Mouse (Mus musculus) CH12.LX (cell line): Measurements from ENCODE around the gene Zbtb44. TPM values are rescaled to one million over a fixed set of nuclear protein-coding genes. Genes with fewer than 3 reads are reported as not detected.

Experiments
- DNase-seq: peaks from one replicate; pipeline ENCODE4 v3.0.0-alpha.2; 2013; ENCODE audit errors: extremely low read depth
- H3K27ac ChIP-seq: 2 replicates; pipeline ENCODE4 v1.5.1; 2012; ENCODE audit warnings: low read depth, mild to moderate bottlenecking, control low read depth, moderate library complexity; ENCODE audit not compliant: insufficient read depth
- H3K27me3 ChIP-seq: replicated peaks from 2 replicates; pipeline ENCODE3; 2012; ENCODE audit warnings: inconsistent platforms
- H3K36me3 ChIP-seq, 2 experiments: replicated peaks in 1 of 2; 2 replicates each; pipeline versions ENCODE3 to v1.6.1; 2012; ENCODE audit warnings: inconsistent platforms in 1 of 2, low read length in 1 of 2, mild to moderate bottlenecking in 1 of 2, mixed read lengths in 1 of 2, moderate library complexity in 1 of 2; ENCODE audit not compliant: control insufficient read depth in 1 of 2, insufficient read depth in 1 of 2
- H3K4me1 ChIP-seq, 2 experiments: 2 replicates each; pipeline ENCODE4 v1.6.1; 2012; ENCODE audit warnings: inconsistent platforms in 1 of 2, moderate library complexity in 1 of 2; ENCODE audit not compliant: insufficient read depth in 2 of 2, control insufficient read depth in 1 of 2
- H3K4me2 ChIP-seq: 2 replicates; pipeline ENCODE4 v1.6.1; 2012; ENCODE audit warnings: low read depth, mild to moderate bottlenecking, control low read depth; ENCODE audit not compliant: poor library complexity, insufficient read depth, severe bottlenecking
- H3K4me3 ChIP-seq, 3 experiments: fragments of 150-350 bp in 1 of 3; sonication (generic) in 1 of 3; replicated peaks in 1 of 3; 2 replicates each; pipeline versions ENCODE3 to v1.5.1; 2011 to 2012; ENCODE audit warnings: low read depth in 2 of 3, low read length in 2 of 3, mild to moderate bottlenecking in 2 of 3, moderate library complexity in 2 of 3, control low read depth in 1 of 3, improper control_type of control experiment in 1 of 3, inconsistent platforms in 1 of 3, mixed read lengths in 1 of 3; ENCODE audit not compliant: poor library complexity in 1 of 3
- H3K79me2 ChIP-seq: replicated peaks from 2 replicates; pipeline ENCODE4 v1.6.1; 2012; ENCODE audit warnings: mild to moderate bottlenecking, moderate library complexity; ENCODE audit not compliant: control insufficient read depth, poor library complexity, insufficient read depth, severe bottlenecking; ENCODE audit errors: extremely low read depth
- H3K9ac ChIP-seq: 2 replicates; pipeline ENCODE4 v1.6.1; 2012; ENCODE audit warnings: low read depth, mild to moderate bottlenecking, control low read depth, moderate library complexity; ENCODE audit not compliant: insufficient read depth
- H3K9me3 ChIP-seq: replicated peaks from 2 replicates; pipeline ENCODE3; 2012; ENCODE audit warnings: low read length, inconsistent platforms, mixed read lengths
- BHLHE40 ChIP-seq: IDR thresholded peaks from 2 replicates; pipeline ENCODE4 v1.6.1; 2011; ENCODE audit warnings: mild to moderate bottlenecking, low read depth, low read length, improper control_type of control experiment
- CTCF ChIP-seq, 2 experiments: IDR thresholded peaks in 1 of 2; conservative IDR thresholded peaks in 1 of 2; 2 replicates each; pipeline ENCODE4 v1.5.1; 2011 to 2012; ENCODE audit warnings: low read depth in 2 of 2, low read length in 2 of 2, improper control_type of control experiment in 1 of 2, inconsistent platforms in 1 of 2, mild to moderate bottlenecking in 1 of 2, moderate library complexity in 1 of 2
- EP300 ChIP-seq: IDR thresholded peaks from 2 replicates; pipeline ENCODE4 v1.6.1; 2011; ENCODE audit warnings: low read length, improper control_type of control experiment
- HCFC1 ChIP-seq: IDR thresholded peaks from 2 replicates; pipeline ENCODE4 v1.6.1; 2012; ENCODE audit warnings: low read depth, mild to moderate bottlenecking, inconsistent platforms, low read length, improper control_type of control experiment
- JUND ChIP-seq: conservative IDR thresholded peaks from 2 replicates; pipeline ENCODE4 v1.6.1; 2011; ENCODE audit warnings: low read depth, low read length, improper control_type of control experiment
- MAX ChIP-seq: IDR thresholded peaks from 2 replicates; pipeline ENCODE4 v1.6.1; 2011; ENCODE audit warnings: low read length, improper control_type of control experiment
- MAZ ChIP-seq: IDR thresholded peaks from 2 replicates; pipeline ENCODE4 v1.6.1; 2012; ENCODE audit warnings: low read depth, mild to moderate bottlenecking, inconsistent platforms, low read length, improper control_type of control experiment, moderate library complexity
- MEF2A ChIP-seq: IDR thresholded peaks from 2 replicates; pipeline ENCODE4 v1.6.1; 2014; ENCODE audit warnings: low read depth, mild to moderate bottlenecking, inconsistent platforms, low read length, improper control_type of control experiment, borderline replicate concordance
- NELFE ChIP-seq: IDR thresholded peaks from 2 replicates; pipeline ENCODE4 v1.6.1; 2011; ENCODE audit warnings: low read depth, low read length, improper control_type of control experiment
- POLR2A ChIP-seq: IDR thresholded peaks from 2 replicates; pipeline ENCODE4 v1.6.1; 2011; ENCODE audit warnings: low read depth, mild to moderate bottlenecking, improper control_type of control experiment, low read length
- POLR2AphosphoS2 ChIP-seq: IDR thresholded peaks from 2 replicates; pipeline ENCODE4 v1.6.1; 2011; ENCODE audit warnings: low read depth, low read length, improper control_type of control experiment
- RAD21 ChIP-seq: IDR thresholded peaks from 2 replicates; pipeline ENCODE4 v1.6.1; 2011; ENCODE audit warnings: low read depth, mild to moderate bottlenecking, low read length, improper control_type of control experiment, moderate library complexity
- SIN3A ChIP-seq: IDR thresholded peaks from 2 replicates; pipeline ENCODE4 v1.6.1; 2012; ENCODE audit warnings: low read length, improper control_type of control experiment, inconsistent platforms
- USF2 ChIP-seq: conservative IDR thresholded peaks from 2 replicates; pipeline ENCODE4 v1.6.1; 2011; ENCODE audit warnings: low read depth, low read length, improper control_type of control experiment
- ZC3H11A ChIP-seq: IDR thresholded peaks from 2 replicates; pipeline ENCODE4 v1.6.1; 2012; ENCODE audit warnings: low read depth, mild to moderate bottlenecking, inconsistent platforms, low read length, improper control_type of control experiment
- ZKSCAN1 ChIP-seq: IDR thresholded peaks from 2 replicates; pipeline ENCODE4 v1.6.1; 2012; ENCODE audit warnings: low read depth, inconsistent platforms, low read length, improper control_type of control experiment, borderline replicate concordance
- ZNF384 ChIP-seq: IDR thresholded peaks from 2 replicates; pipeline ENCODE4 v1.6.1; 2012; ENCODE audit warnings: low read depth, low read length, improper control_type of control experiment, inconsistent platforms
- dilution Hi-C: fragments of 300-500 bp; cut with MboI; formaldehyde crosslinking; loops from 2 replicates; pipeline ENCODE4 v1.14.3; 2020; ENCODE audit warnings: low sequenced_read_pairs; ENCODE audit not compliant: extremely low pct_unique_long_range_greater_than_20kb, extremely low pct_ligation_motif_present
- in situ Hi-C: fragments of 300-500 bp; cut with MboI; formaldehyde crosslinking; loops from 3 replicates; pipeline ENCODE4 v1.14.3; 2019; ENCODE audit warnings: low sequenced_read_pairs, low pct_ligation_motif_present, low pct_unique_long_range_greater_than_20kb, mixed read lengths
- polyA plus RNA-seq: library from polyadenylated mRNA; unstranded; fragments of >175 nt; gene quantifications from 2 replicates; pipeline ENCODE4 v1.2.1, GENCODE M21; 2012; ENCODE audit warnings: low read depth; ENCODE audit not compliant: insufficient read length
- total RNA-seq, 2 experiments: library from RNA; depleted of rRNA; stranded (reverse); fragments of 300-350 nt in 1 of 2; fragments of >200 nt in 1 of 2; gene quantifications; 2 replicates each; pipeline ENCODE4 v1.2.3; 2012 to 2014

Gene Zbtb44
- total and polyA plus RNA-seq, 3 experiments = 9.1 to 14.3 (median 14.0) TPM

DNA sequence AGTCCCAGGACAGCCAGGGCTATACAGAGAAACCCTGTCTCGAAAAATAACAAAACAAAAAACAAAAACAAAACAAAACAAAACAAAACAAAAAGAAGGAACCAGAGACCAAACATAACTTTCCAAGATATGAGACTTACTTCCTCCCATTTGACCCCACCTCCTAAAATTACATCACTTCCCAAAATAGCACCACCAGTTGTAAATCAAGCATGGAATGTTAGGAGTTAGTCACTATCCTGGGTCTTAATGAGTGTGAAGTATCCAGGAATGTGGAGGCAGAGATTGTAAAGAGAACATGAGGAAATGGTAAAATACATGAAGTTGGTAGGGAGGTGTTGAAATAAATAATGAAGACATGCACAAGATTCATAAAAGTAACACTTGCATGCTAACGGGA lies 21.1 kb upstream of the Zbtb44 start:
- H3K79me2 ChIP-seq = no peaks in the 10 kb centered on the region
- no peaks in the 10 kb centered on the region for H3K4me1 ChIP-seq
- no peak for DNase-seq
- H3K9ac ChIP-seq = no peak overlapping the region
- H3K9me3 ChIP-seq = no peaks in the 10 kb centered on the region
- no peak overlapping the region for H3K27ac ChIP-seq
- H3K4me2 ChIP-seq = no peak overlapping the region
- no peak for TF ChIP-seq MEF2A
- no peaks in the 10 kb centered on the region for H3K27me3 ChIP-seq
- H3K36me3 ChIP-seq = no peaks in the 10 kb centered on the region
- no peak overlapping the region for H3K4me3 ChIP-seq
- in situ Hi-C loops = no loop called here
- dilution Hi-C loops = no loop called here

- Histone ChIP-seq H3K4me2 (no peak overlapping the region), H3K79me2 (no peaks in the 10 kb centered on the region), H3K9me3 (no peaks in the 10 kb centered on the region), H3K4me3 (no peak overlapping the region), H3K4me1 (no peaks in the 10 kb centered on the region), H3K9ac (no peak overlapping the region), H3K36me3 (no peaks in the 10 kb centered on the region), H3K27me3 (no peaks in the 10 kb centered on the region), H3K27ac (no peak overlapping the region)
- DNase-seq = no peak
- dilution Hi-C loops (no loop called here), in situ Hi-C loops (no loop called here)
- TF ChIP-seq MAZ (no peak), USF2 (no peak), POLR2AphosphoS2 (no peak), MAX (no peak), RAD21 (no peak), HCFC1 (no peak), CTCF (conservative IDR thresholded peaks at IDR 0.05 in 1 of 2, IDR thresholded peaks at IDR 0.05 in 1 of 2; ENCODE audit: low read depth in 2 of 2, low read length in 2 of 2) (no peak), EP300 (no peak), SIN3A (no peak), JUND (no peak), BHLHE40 (no peak), POLR2A (no peak)
Measured at GRCm38 (mm10) chr9:31010040-31010439, 20.4 kb upstream of the Zbtb44 start.

DNA sequence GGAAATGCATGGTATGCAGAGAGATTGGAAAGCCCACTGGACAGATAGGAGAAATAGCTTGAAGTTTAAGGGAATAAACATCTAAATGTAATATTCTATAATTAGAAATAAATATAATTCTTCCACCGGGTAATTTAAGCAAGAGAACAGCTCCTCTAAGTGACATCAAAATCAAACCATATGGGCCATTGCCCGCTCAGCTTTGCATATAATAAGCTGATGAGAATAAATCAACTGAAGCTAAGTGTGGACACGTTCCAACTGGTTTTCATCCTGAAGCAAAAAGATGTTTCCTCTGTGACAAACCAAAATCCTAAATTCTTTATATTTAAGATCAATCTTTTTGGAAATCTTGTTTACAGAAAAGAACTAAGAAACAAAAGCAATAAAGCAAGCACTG lies 19.7 kb upstream of the Zbtb44 start:
- Histone ChIP-seq H3K4me3 (no peak overlapping the region), H3K9me3 (no peaks in the 10 kb centered on the region), H3K4me2 (no peak overlapping the region), H3K4me1 (no peaks in the 10 kb centered on the region), H3K36me3 (no peaks in the 10 kb centered on the region), H3K27ac (no peak overlapping the region), H3K9ac (no peak overlapping the region), H3K27me3 (no peaks in the 10 kb centered on the region), H3K79me2 (no peaks in the 10 kb centered on the region)
- no peak for DNase-seq
- TF ChIP-seq NELFE = no peak
- no peak for TF ChIP-seq ZC3H11A
- TF ChIP-seq ZKSCAN1 = no peak
- TF ChIP-seq ZNF384 = no peak
- dilution Hi-C loops (no loop called here), in situ Hi-C loops (no loop called here)
